Mouse (Mus musculus) CH12.LX (cell line): ENCODE measurements around the gene Prr13. TPM values are rescaled to one million over a fixed set of nuclear protein-coding genes. Genes with fewer than 3 reads are reported as not detected.

Experiments used
- DNase-seq: peaks from one replicate; pipeline ENCODE4 v3.0.0-alpha.2; 2013; ENCODE audit errors: extremely low read depth
- H3K27ac ChIP-seq: 2 replicates; pipeline ENCODE4 v1.5.1; 2012; ENCODE audit warnings: low read depth, mild to moderate bottlenecking, control low read depth, moderate library complexity; ENCODE audit not compliant: insufficient read depth
- H3K27me3 ChIP-seq: replicated peaks from 2 replicates; pipeline ENCODE3; 2012; ENCODE audit warnings: inconsistent platforms
- H3K36me3 ChIP-seq, 2 experiments: replicated peaks in 1 of 2; 2 replicates each; pipeline versions ENCODE3 to v1.6.1; 2012; ENCODE audit warnings: inconsistent platforms in 1 of 2, low read length in 1 of 2, mild to moderate bottlenecking in 1 of 2, mixed read lengths in 1 of 2, moderate library complexity in 1 of 2; ENCODE audit not compliant: control insufficient read depth in 1 of 2, insufficient read depth in 1 of 2
- H3K4me1 ChIP-seq, 2 experiments: 2 replicates each; pipeline ENCODE4 v1.6.1; 2012; ENCODE audit warnings: inconsistent platforms in 1 of 2, moderate library complexity in 1 of 2; ENCODE audit not compliant: insufficient read depth in 2 of 2, control insufficient read depth in 1 of 2
- H3K4me2 ChIP-seq: 2 replicates; pipeline ENCODE4 v1.6.1; 2012; ENCODE audit warnings: low read depth, mild to moderate bottlenecking, control low read depth; ENCODE audit not compliant: poor library complexity, insufficient read depth, severe bottlenecking
- H3K4me3 ChIP-seq, 3 experiments: fragments of 150-350 bp in 1 of 3; sonication (generic) in 1 of 3; replicated peaks in 1 of 3; 2 replicates each; pipeline versions ENCODE3 to v1.5.1; 2011 to 2012; ENCODE audit warnings: low read depth in 2 of 3, low read length in 2 of 3, mild to moderate bottlenecking in 2 of 3, moderate library complexity in 2 of 3, control low read depth in 1 of 3, improper control_type of control experiment in 1 of 3, inconsistent platforms in 1 of 3, mixed read lengths in 1 of 3; ENCODE audit not compliant: poor library complexity in 1 of 3
- H3K79me2 ChIP-seq: replicated peaks from 2 replicates; pipeline ENCODE4 v1.6.1; 2012; ENCODE audit warnings: mild to moderate bottlenecking, moderate library complexity; ENCODE audit not compliant: control insufficient read depth, poor library complexity, insufficient read depth, severe bottlenecking; ENCODE audit errors: extremely low read depth
- H3K9ac ChIP-seq: 2 replicates; pipeline ENCODE4 v1.6.1; 2012; ENCODE audit warnings: low read depth, mild to moderate bottlenecking, control low read depth, moderate library complexity; ENCODE audit not compliant: insufficient read depth
- H3K9me3 ChIP-seq: replicated peaks from 2 replicates; pipeline ENCODE3; 2012; ENCODE audit warnings: low read length, inconsistent platforms, mixed read lengths
- E2F4 ChIP-seq: IDR thresholded peaks from 2 replicates; pipeline ENCODE4 v1.6.1; 2011; ENCODE audit warnings: low read depth, low read length, improper control_type of control experiment; ENCODE audit not compliant: insufficient replicate concordance
- GABPA ChIP-seq: IDR thresholded peaks from 2 replicates; pipeline ENCODE4 v1.6.1; 2012; ENCODE audit warnings: low read depth, low read length, improper control_type of control experiment, inconsistent platforms; ENCODE audit not compliant: insufficient replicate concordance
- IRF4 ChIP-seq: IDR thresholded peaks from 2 replicates; pipeline ENCODE4 v1.6.1; 2014; ENCODE audit warnings: low read depth, mild to moderate bottlenecking, inconsistent platforms, low read length, improper control_type of control experiment
- MAFK ChIP-seq: IDR thresholded peaks from 2 replicates; pipeline ENCODE4 v1.6.1; 2011; ENCODE audit warnings: low read length, improper control_type of control experiment; ENCODE audit not compliant: insufficient replicate concordance
- MAX ChIP-seq: IDR thresholded peaks from 2 replicates; pipeline ENCODE4 v1.6.1; 2011; ENCODE audit warnings: low read length, improper control_type of control experiment
- MAZ ChIP-seq: IDR thresholded peaks from 2 replicates; pipeline ENCODE4 v1.6.1; 2012; ENCODE audit warnings: low read depth, mild to moderate bottlenecking, inconsistent platforms, low read length, improper control_type of control experiment, moderate library complexity
- MYC ChIP-seq: IDR thresholded peaks from 2 replicates; pipeline ENCODE4 v1.6.1; 2011; ENCODE audit warnings: low read depth, mild to moderate bottlenecking, improper control_type of control experiment, low read length
- NELFE ChIP-seq: IDR thresholded peaks from 2 replicates; pipeline ENCODE4 v1.6.1; 2011; ENCODE audit warnings: low read depth, low read length, improper control_type of control experiment
- NRF1 ChIP-seq: IDR thresholded peaks from 2 replicates; pipeline ENCODE4 v1.6.1; 2014; ENCODE audit warnings: low read depth, mild to moderate bottlenecking, inconsistent platforms, low read length, improper control_type of control experiment, moderate library complexity
- PAX5 ChIP-seq: IDR thresholded peaks from 2 replicates; pipeline ENCODE4 v1.6.1; 2012; ENCODE audit warnings: low read length, inconsistent platforms, mixed read lengths
- POLR2A ChIP-seq: IDR thresholded peaks from 2 replicates; pipeline ENCODE4 v1.6.1; 2011; ENCODE audit warnings: low read depth, mild to moderate bottlenecking, improper control_type of control experiment, low read length
- POLR2AphosphoS2 ChIP-seq: IDR thresholded peaks from 2 replicates; pipeline ENCODE4 v1.6.1; 2011; ENCODE audit warnings: low read depth, low read length, improper control_type of control experiment
- RAD21 ChIP-seq: IDR thresholded peaks from 2 replicates; pipeline ENCODE4 v1.6.1; 2011; ENCODE audit warnings: low read depth, mild to moderate bottlenecking, low read length, improper control_type of control experiment, moderate library complexity
- TBP ChIP-seq: conservative IDR thresholded peaks from 2 replicates; pipeline ENCODE4 v1.6.1; 2011; ENCODE audit warnings: low read depth, low read length, improper control_type of control experiment
- UBTF ChIP-seq: IDR thresholded peaks from 2 replicates; pipeline ENCODE4 v1.6.1; 2012; ENCODE audit warnings: low read depth, mild to moderate bottlenecking, inconsistent platforms, low read length, improper control_type of control experiment, moderate library complexity
- USF1 ChIP-seq: IDR thresholded peaks from 2 replicates; pipeline ENCODE4 v1.6.1; 2014; ENCODE audit warnings: low read depth, mild to moderate bottlenecking, inconsistent platforms, low read length, improper control_type of control experiment
- ZKSCAN1 ChIP-seq: IDR thresholded peaks from 2 replicates; pipeline ENCODE4 v1.6.1; 2012; ENCODE audit warnings: low read depth, inconsistent platforms, low read length, improper control_type of control experiment, borderline replicate concordance
- ZMIZ1 ChIP-seq: IDR thresholded peaks from 2 replicates; pipeline ENCODE4 v1.6.1; 2012; ENCODE audit warnings: low read depth, mild to moderate bottlenecking, inconsistent platforms, low read length, improper control_type of control experiment
- dilution Hi-C: fragments of 300-500 bp; cut with MboI; formaldehyde crosslinking; loops from 2 replicates; pipeline ENCODE4 v1.14.3; 2020; ENCODE audit warnings: low sequenced_read_pairs; ENCODE audit not compliant: extremely low pct_unique_long_range_greater_than_20kb, extremely low pct_ligation_motif_present
- in situ Hi-C: fragments of 300-500 bp; cut with MboI; formaldehyde crosslinking; loops from 3 replicates; pipeline ENCODE4 v1.14.3; 2019; ENCODE audit warnings: low sequenced_read_pairs, low pct_ligation_motif_present, low pct_unique_long_range_greater_than_20kb, mixed read lengths
- polyA plus RNA-seq: library from polyadenylated mRNA; unstranded; fragments of >175 nt; gene quantifications from 2 replicates; pipeline ENCODE4 v1.2.1, GENCODE M21; 2012; ENCODE audit warnings: low read depth; ENCODE audit not compliant: insufficient read length
- total RNA-seq, 2 experiments: library from RNA; depleted of rRNA; stranded (reverse); fragments of 300-350 nt in 1 of 2; fragments of >200 nt in 1 of 2; gene quantifications; 2 replicates each; pipeline ENCODE4 v1.2.3; 2012 to 2014

Prr13 gene
- total and polyA plus RNA-seq, 3 experiments = 32.2 to 131 (median 36.4) TPM

- Histone ChIP-seq H3K79me2 (no peaks in the 10 kb centered on the region), H3K4me3 (no peak overlapping the region), H3K36me3 (peaks cover 0 to 8% of the 10 kb centered on the region in 2 experiments), H3K27me3 (peaks cover 3% of the 10 kb centered on the region), H3K9me3 (no peaks in the 10 kb centered on the region), H3K4me1 (peaks cover 24 to 55% of the 10 kb centered on the region in 2 experiments), H3K27ac (no peak overlapping the region), H3K4me2 (peak overlapping the region; percentile 94), H3K9ac (peak overlapping the region; percentile 0; the same call in 1 of the 2 replicates)
- TF ChIP-seq ZMIZ1 (peak; percentile 67; the same call in 1 of the 2 replicates), MAZ (no peak), POLR2AphosphoS2 (no peak), POLR2A (0 out of 2 replicates have a peak, but pooled peaks have one; percentile 17), IRF4 (no peak)
- dilution Hi-C loops = no loop called here
- peak; percentile 64 for DNase-seq
- in situ Hi-C loops = no loop called here
These were observed 52.5 kb downstream of the Prr13 start for GRCm38 (mm10) chr15:102511285-102511833.

DNA sequence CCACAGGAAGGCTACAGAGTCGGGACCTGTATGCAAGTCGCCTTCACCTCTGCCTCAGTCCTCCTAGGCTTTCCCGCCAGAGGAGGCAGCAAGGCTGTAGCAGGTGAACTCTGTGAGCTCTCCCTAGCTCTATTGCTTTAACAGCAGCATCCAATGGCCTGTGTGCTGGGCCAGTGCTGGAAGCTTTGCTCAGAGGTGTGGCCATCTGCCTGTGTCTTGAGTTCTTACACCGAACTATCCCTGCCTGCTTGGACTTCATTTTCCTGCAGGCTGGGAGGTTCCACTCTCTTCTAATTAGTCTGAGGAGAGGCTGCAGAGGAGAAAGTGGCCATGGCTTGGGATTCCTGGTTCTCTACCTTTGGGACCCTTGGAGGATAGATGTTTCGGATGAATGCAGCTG lies 53.2 kb downstream of the Prr13 start:
- Histone ChIP-seq H3K9me3 (no peaks in the 10 kb centered on the region), H3K27me3 (peaks cover 3% of the 10 kb centered on the region), H3K79me2 (no peaks in the 10 kb centered on the region), H3K9ac (no peak overlapping the region), H3K4me2 (no peak overlapping the region), H3K36me3 (peaks cover 0 to 5% of the 10 kb centered on the region in 2 experiments), H3K27ac (no peak overlapping the region), H3K4me3 (no peak overlapping the region), H3K4me1 (peaks cover 24 to 55% of the 10 kb centered on the region in 2 experiments)
- TF ChIP-seq MYC (no peak), MAFK (no peak), ZKSCAN1 (no peak), NELFE (no peak), USF1 (no peak), E2F4 (no peak), POLR2A (no peak), IRF4 (no peak), MAX (no peak), ZMIZ1 (no peak), POLR2AphosphoS2 (no peak), NRF1 (no peak), GABPA (no peak), TBP (no peak), MAZ (no peak), UBTF (no peak), PAX5 (no peak), RAD21 (no peak)
- DNase-seq = no peak
- in situ Hi-C loops (no loop called here), dilution Hi-C loops (no loop called here)

Other genes starting within 250 kb of the Prr13 start
- 10.1 and 17.7 TPM in 2 replicates for gene Itgb7, start 227.1 kb upstream of the Prr13 start, total RNA-seq (2012; rRNA removed)
- 1.8 and 3.7 TPM in 2 replicates for gene Itgb7, start 227.1 kb upstream of the Prr13 start, total RNA-seq (2014; rRNA removed)
- gene Itgb7, start 227.1 kb upstream of the Prr13 start, polyA plus RNA-seq = 2.8 and 4.2 TPM in 2 replicates
- 0.64 and 0.76 TPM in 2 replicates for gene Rarg, start 201.5 kb upstream of the Prr13 start, total RNA-seq (2012; rRNA removed)
- gene Rarg, start 201.5 kb upstream of the Prr13 start, total RNA-seq (2014; rRNA removed) = 0.17 and 0.32 TPM in 2 replicates
- 0.63 and 0.76 TPM in 2 replicates for gene Rarg, start 201.5 kb upstream of the Prr13 start, polyA plus RNA-seq
- gene Gm9918, start 188.5 kb upstream of the Prr13 start, total RNA-seq (2012; rRNA removed) = not detected in 2 replicates
- not detected in 2 replicates for gene Gm9918, start 188.5 kb upstream of the Prr13 start, total RNA-seq (2014; rRNA removed)
- gene Gm9918, start 188.5 kb upstream of the Prr13 start, polyA plus RNA-seq = not detected in 2 replicates
- 31.1 and 37.1 TPM in 2 replicates for gene Mfsd5, start 179.6 kb upstream of the Prr13 start, total RNA-seq (2012; rRNA removed)
- 43.7 and 51.8 TPM in 2 replicates for gene Mfsd5, start 179.6 kb upstream of the Prr13 start, total RNA-seq (2014; rRNA removed)
- 76.2 and 90.6 TPM in 2 replicates for gene Mfsd5, start 179.6 kb upstream of the Prr13 start, polyA plus RNA-seq
- gene Espl1, start 162.8 kb upstream of the Prr13 start, total RNA-seq (2012; rRNA removed) = 51.0 and 64.6 TPM in 2 replicates
- gene Espl1, start 162.8 kb upstream of the Prr13 start, total RNA-seq (2014; rRNA removed) = 41.0 and 41.3 TPM in 2 replicates
- 80.7 and 110 TPM in 2 replicates for gene Espl1, start 162.8 kb upstream of the Prr13 start, polyA plus RNA-seq
- 265 and 269 TPM in 2 replicates for gene Pfdn5, start 132.9 kb upstream of the Prr13 start, total RNA-seq (2012; rRNA removed)
- 296 and 371 TPM in 2 replicates for gene Pfdn5, start 132.9 kb upstream of the Prr13 start, total RNA-seq (2014; rRNA removed)
- 356 and 502 TPM in 2 replicates for gene Pfdn5, start 132.9 kb upstream of the Prr13 start, polyA plus RNA-seq
- gene Myg1, start 127.3 kb upstream of the Prr13 start, total RNA-seq (2012; rRNA removed) = 105 and 126 TPM in 2 replicates
- 121 and 133 TPM in 2 replicates for gene Myg1, start 127.3 kb upstream of the Prr13 start, total RNA-seq (2014; rRNA removed)
- gene Myg1, start 127.3 kb upstream of the Prr13 start, polyA plus RNA-seq = 132 and 166 TPM in 2 replicates
- 95.5 and 98.3 TPM in 2 replicates for gene Aaas, start 108.3 kb upstream of the Prr13 start, total RNA-seq (2012; rRNA removed)
- 107 and 126 TPM in 2 replicates for gene Aaas, start 108.3 kb upstream of the Prr13 start, total RNA-seq (2014; rRNA removed)
- gene Aaas, start 108.3 kb upstream of the Prr13 start, polyA plus RNA-seq = 241 and 266 TPM in 2 replicates
- 0.04 TPM in 1 of 2 replicates, not detected in the other for gene Sp7, start 91.8 kb upstream of the Prr13 start, total RNA-seq (2012; rRNA removed)
- gene Sp7, start 91.8 kb upstream of the Prr13 start, total RNA-seq (2014; rRNA removed) = not detected in 2 replicates
- not detected in 2 replicates for gene Sp7, start 91.8 kb upstream of the Prr13 start, polyA plus RNA-seq
- gene Sp1, start 52.9 kb upstream of the Prr13 start, total RNA-seq (2012; rRNA removed) = 23.3 and 23.5 TPM in 2 replicates
- gene Sp1, start 52.9 kb upstream of the Prr13 start, total RNA-seq (2014; rRNA removed) = 22.3 and 27.1 TPM in 2 replicates
- 25.6 and 31.8 TPM in 2 replicates for gene Sp1, start 52.9 kb upstream of the Prr13 start, polyA plus RNA-seq
- gene Amhr2, start 13.7 kb upstream of the Prr13 start, total RNA-seq (2012; rRNA removed) = not detected in 2 replicates
- gene Amhr2, start 13.7 kb upstream of the Prr13 start, total RNA-seq (2014; rRNA removed) = not detected in 2 replicates
- gene Amhr2, start 13.7 kb upstream of the Prr13 start, polyA plus RNA-seq = not detected in 2 replicates
- gene Pcbp2, start 11.5 kb downstream of the Prr13 start, total RNA-seq (2012; rRNA removed) = 263 and 281 TPM in 2 replicates
- 308 and 379 TPM in 2 replicates for gene Pcbp2, start 11.5 kb downstream of the Prr13 start, total RNA-seq (2014; rRNA removed)
- gene Pcbp2, start 11.5 kb downstream of the Prr13 start, polyA plus RNA-seq = 1,350 and 1,545 TPM in 2 replicates
- not detected in 2 replicates for gene Gm10337, start 44.7 kb downstream of the Prr13 start, total RNA-seq (2012; rRNA removed)
- not detected in 2 replicates for gene Gm10337, start 44.7 kb downstream of the Prr13 start, total RNA-seq (2014; rRNA removed)
- not detected in 2 replicates for gene Gm10337, start 44.7 kb downstream of the Prr13 start, polyA plus RNA-seq
- 2.8 and 3.0 TPM in 2 replicates for gene Map3k12, start 58.0 kb downstream of the Prr13 start, total RNA-seq (2012; rRNA removed)
- gene Map3k12, start 58.0 kb downstream of the Prr13 start, total RNA-seq (2014; rRNA removed) = 1.4 and 1.5 TPM in 2 replicates
- gene Map3k12, start 58.0 kb downstream of the Prr13 start, polyA plus RNA-seq = 2.3 and 3.0 TPM in 2 replicates
- 75.6 and 95.5 TPM in 2 replicates for gene Tarbp2, start 59.2 kb downstream of the Prr13 start, total RNA-seq (2012; rRNA removed)
- gene Tarbp2, start 59.2 kb downstream of the Prr13 start, total RNA-seq (2014; rRNA removed) = 53.1 and 62.2 TPM in 2 replicates
- 105 and 136 TPM in 2 replicates for gene Tarbp2, start 59.2 kb downstream of the Prr13 start, polyA plus RNA-seq
- gene Npff, start 65.9 kb downstream of the Prr13 start, total RNA-seq (2012; rRNA removed) = 0.76 and 1.0 TPM in 2 replicates
- 0.82 and 1.1 TPM in 2 replicates for gene Npff, start 65.9 kb downstream of the Prr13 start, total RNA-seq (2014; rRNA removed)
- 2.1 and 2.7 TPM in 2 replicates for gene Npff, start 65.9 kb downstream of the Prr13 start, polyA plus RNA-seq
- gene Gm28047, start 166.0 kb downstream of the Prr13 start, total RNA-seq (2012; rRNA removed) = not detected in 2 replicates
- not detected in 2 replicates for gene Gm28047, start 166.0 kb downstream of the Prr13 start, total RNA-seq (2014; rRNA removed)
- gene Gm28047, start 166.0 kb downstream of the Prr13 start, polyA plus RNA-seq = not detected in 2 replicates
- gene Atf7, start 166.4 kb downstream of the Prr13 start, total RNA-seq (2012; rRNA removed) = 8.2 and 8.6 TPM in 2 replicates
- gene Atf7, start 166.4 kb downstream of the Prr13 start, total RNA-seq (2014; rRNA removed) = 4.3 and 6.7 TPM in 2 replicates
- gene Atf7, start 166.4 kb downstream of the Prr13 start, polyA plus RNA-seq = 30.7 and 31.9 TPM in 2 replicates
- 571 and 589 TPM in 2 replicates for gene Atp5g2, start 213.3 kb downstream of the Prr13 start, total RNA-seq (2012; rRNA removed)
- 281 and 297 TPM in 2 replicates for gene Atp5g2, start 213.3 kb downstream of the Prr13 start, total RNA-seq (2014; rRNA removed)
- 33.9 and 35.0 TPM in 2 replicates for gene Atp5g2, start 213.3 kb downstream of the Prr13 start, polyA plus RNA-seq